Mouse (Mus musculus) kidney, adult 9 months (tissue): ENCODE results near the gene Hivep3.

Source experiments
- DNase-seq: peaks from one replicate; pipeline ENCODE4 v3.0.0; 2022

Hivep3 gene

DNA sequence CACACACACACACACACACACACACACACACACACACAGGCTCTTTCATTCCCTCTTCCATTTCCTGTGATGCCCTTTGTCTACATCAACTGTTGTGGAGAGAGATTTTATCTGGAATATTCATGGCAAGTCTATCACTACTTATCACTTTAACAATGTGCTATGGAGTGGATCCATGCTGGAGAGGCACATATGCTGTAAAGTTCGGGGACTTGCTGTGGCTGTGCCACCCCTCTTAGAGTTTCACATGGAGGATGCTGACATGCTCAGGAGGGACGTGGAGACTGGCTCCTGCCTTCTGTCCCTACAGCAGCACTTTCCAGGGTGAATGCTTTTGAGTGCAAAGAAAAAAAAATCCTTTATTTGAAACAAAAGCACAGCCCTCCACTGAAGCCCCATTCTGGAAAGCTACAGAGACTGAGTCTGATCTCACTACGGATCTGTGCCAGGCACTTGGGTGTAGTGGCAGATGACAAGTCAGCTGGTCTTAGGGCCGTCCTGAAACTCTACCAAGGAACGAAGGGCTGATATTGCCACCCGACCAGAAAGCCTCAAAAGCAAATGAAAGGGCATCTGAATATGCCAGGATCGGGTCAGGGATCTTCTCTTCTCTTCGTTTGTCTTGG, 143.1 kb downstream of the Hivep3 start:
- DNase-seq = no peak

DNA sequence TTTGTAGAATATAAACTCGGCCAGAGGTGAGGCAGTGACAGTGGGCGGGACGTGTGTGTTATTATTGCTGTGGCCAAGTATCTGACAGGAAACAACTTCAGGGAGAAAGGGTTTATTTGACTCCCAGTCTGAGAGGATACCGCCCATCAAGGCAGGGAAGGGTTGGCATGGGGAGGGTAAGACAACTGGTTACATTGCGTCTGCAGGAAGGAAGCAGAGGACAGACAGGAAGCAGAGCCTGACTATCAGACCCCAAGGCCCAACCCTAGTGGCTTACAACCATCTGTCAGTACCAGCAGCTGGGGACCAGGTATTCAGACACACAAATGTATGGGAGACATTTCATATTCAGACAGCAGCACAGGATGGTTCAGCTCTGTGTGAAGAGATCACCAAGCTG, 144.6 kb downstream of the Hivep3 start:
- no peak for DNase-seq

DNA sequence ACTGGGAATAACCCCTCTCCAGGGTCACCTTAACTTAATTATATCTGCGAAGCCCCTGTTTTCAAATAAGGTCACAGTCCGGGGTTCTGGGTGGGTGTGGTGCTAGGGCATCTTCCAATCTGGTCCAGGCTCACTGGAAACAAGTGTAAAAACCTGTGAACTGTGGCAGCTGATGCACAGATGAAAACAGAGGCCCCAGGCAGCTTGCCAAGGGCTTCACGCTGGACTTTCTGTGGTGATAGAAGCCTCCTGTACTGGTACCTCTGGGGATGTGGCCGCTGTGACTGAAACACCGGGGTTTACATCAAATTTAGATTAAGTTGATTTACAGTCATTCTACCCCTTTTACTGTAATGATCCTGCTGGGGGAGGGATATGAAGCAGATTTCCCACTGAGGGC, 146.1 kb downstream of the Hivep3 start:
- no peak for DNase-seq

DNA sequence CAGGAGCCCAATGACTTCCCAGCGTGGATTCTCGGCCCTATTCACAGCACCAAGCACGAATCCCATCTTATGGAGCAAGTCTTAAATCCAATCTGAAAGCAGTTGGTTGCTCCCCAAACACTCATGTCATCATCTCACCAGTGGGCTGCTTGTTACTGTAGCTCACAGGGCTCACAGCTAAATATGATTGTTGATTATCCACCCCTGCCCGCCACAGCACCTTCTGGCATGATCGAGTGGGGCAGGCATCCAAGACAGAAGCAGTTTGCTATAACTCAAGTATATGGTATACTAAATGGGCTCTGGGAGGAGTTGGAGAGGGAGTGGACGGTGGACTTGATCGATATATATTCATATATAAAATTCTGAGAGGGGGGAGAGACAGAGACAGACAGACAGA, 146.7 kb downstream of the Hivep3 start:
- DNase-seq = no peak

DNA sequence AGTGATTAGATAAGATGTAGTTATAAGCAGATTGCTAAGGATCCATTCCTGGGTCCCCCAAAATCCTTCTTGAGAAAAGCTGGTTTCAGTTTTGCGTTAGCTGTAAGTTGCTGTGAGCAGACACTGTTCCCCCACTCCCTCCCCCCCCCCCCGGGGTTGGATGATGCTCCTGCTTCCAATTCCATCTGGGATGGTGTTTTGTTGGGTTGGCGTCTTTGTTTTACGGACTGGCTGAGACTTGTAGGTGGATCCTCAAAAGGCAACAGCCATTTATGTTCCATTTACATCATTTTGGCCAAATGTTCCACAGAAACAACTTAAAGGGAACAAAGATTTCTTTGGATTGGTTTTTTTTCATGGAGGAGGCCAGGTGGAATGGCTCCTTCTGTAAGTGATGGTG, 147.7 kb downstream of the Hivep3 start:
- no peak for DNase-seq

DNA sequence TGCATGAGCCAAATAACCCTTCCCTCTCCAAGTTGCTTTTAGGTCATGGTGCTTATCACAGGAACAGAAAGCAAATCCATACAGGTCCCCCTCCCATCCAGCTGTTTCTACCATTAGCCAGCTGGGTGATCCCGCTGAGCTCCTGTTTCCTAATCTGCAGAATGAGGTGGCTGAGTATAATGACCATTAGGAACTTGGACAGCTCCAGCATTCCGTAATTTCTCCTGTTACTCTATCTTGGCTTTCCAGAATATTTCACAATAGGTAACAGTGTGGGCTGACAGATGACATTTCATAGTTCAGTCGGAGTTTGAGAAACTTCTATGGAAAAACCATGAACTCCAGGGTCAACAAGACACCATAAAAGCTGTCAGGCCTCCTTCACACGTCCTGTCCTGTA, 148.8 kb downstream of the Hivep3 start:
- no peak for DNase-seq

DNA sequence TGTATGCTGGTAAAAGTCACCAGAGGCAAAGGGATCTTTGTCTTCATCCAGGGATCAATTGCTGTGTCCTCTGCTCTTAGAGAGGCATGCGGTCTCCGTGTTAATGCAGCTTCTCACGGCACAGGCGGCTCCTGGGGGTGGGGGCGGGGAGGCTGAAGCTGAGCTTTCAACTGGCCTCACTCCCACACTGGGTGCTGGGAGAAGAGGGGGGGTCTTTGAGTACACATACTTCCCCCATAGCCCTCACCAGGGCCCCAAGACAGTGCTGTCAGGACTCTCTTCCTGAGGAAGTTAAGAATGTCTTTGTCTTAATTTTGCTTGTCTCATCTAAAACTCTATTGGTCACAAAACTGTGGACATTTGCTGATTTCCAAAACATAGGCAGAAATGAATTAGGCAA, 149.2 kb downstream of the Hivep3 start:
- no peak for DNase-seq

DNA sequence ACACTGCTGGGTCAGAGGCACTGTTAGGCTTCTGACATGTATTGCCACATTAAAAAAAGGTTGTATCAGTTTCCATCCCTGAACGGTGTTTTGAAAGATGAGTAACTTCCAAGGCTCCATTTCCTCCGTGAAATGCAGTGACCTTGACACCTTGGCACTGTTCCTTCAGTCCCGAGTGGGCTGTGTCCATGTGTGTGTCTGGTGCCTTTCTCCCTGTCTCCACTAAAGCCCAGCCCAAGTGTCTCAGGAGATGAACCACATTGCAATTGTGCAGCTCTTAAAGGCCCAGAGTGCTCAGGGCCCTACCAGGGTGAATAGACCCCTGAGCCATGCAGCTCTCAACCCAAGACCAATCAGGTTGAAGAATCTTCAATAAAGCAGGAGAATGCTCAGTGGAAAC, 153.0 kb downstream of the Hivep3 start:
- no peak for DNase-seq

DNA sequence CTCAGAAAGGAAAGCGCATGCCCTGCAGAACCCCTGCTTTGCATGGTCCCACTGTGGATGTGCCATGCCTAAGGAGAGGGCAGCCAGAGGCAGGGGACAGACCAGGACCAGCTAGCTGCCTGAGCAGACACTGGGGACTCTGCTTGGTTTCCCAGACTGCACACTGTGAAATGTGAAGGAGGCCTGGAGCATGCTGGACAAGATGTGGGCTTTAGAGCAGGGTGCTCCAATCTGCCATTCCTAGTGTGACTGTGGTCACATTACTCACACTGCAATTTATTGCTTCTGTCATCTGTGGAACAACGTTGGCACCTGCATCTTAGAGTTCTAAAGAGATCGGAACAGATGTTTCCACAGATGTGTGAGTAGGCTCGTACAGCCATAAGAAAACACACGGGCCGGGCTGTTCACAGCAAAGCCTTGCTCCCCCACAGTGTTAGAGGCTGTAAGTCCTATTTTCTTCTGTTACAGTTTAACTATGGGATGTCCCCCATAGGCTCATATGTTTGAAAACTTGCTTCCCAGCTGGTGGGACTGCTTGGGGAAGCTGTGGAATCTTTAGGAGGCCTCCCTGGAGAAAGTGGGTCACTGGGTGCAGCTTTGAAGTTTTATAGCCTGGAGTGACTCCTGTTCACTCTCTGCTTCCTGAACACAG, 154.1 kb downstream of the Hivep3 start:
- no peak for DNase-seq

DNA sequence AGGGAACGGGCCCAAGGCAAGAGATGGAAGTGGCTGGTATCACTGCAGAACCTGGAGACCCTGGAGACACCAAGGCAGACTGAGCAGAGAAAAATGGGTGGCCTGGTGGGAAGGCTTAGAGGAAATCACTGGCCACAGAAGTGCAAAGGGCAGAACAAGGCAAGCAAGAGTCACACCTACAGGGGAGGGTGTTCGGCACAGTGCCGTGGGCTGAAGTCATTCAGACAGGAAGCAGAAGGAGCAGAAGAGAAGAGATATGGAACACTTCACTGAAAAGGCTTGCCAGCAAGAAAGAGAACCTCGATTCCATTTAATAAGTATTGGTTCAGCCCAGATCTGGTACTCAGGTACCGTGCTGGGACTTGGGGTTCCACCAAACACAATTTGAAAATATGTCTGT, 156.2 kb downstream of the Hivep3 start:
- DNase-seq = no peak

DNA sequence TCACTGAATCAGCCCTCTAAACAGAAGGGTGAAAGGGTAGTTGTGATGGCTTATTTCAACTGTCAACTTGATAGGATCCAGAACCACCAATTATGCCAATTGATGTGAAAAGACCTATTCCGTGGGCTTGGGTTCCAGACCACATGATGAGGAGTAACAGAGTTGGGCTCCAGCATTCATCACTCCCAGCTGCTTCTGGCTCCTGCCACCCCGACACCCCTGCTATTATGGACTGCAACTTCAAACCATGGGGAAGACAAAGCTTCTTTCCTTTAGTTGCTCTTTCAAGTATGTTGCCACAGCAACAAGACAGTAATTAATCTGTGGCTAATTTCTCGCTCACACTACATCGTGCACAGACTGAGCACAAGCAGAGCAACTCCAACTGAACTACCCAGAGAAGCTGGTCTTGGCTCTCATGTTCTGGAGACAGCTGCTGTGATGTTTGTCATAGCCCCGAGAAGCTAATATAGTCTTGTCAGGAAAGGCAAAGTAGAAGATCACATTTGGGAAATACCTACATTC, 159.7 kb downstream of the Hivep3 start:
- DNase-seq = no peak

DNA sequence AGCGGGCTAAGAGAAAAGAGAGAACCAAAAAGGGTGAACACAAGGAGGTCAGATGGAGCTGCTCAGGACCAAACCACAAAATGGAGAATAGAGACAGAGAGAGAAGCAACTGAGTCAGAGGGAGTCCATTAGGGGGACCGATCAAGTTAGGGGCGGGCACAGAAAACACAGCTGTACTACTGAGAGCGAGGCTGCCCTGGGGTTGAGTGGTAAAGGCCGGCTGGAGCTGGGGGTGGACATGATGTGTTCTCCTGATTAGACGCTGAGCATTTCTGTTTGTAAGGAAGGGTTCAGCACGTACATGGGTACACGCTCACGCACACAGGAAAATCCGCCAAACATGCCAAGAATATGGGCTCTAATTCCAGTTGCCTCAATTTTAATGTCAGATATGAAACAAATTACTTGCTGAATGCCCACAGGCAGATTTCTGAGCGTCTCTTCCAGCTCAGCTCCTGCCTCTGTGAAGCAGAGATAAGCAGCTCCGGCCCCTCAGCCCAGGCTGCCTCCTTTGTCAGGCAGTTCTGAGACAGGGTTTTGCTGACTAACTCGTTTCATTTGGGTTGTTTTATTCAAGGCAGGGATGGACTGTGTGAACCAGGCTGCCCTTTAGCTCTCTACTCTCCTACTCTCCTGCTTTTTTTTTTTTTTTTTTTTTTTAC, 161.3 kb downstream of the Hivep3 start:
- DNase-seq = no peak

DNA sequence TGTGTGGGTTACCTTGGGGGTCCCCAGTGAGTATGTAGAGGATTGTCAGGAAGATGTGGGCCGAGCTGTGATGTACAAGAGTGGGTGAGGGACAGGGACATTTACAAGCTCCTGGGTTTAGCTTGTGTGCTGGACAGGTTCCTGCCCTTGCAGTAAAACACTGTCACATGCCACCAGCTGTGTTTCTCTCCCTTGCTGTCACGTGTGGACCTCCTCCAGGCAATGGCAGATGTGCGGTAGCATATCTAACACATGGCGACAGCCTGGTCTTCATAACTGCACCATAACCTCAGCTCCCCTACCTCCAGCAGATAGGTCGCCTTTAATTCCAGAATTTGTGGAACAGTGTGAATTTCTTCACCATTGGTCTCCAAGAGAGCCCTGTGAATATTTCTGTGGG, 161.9 kb downstream of the Hivep3 start:
- DNase-seq = no peak

DNA sequence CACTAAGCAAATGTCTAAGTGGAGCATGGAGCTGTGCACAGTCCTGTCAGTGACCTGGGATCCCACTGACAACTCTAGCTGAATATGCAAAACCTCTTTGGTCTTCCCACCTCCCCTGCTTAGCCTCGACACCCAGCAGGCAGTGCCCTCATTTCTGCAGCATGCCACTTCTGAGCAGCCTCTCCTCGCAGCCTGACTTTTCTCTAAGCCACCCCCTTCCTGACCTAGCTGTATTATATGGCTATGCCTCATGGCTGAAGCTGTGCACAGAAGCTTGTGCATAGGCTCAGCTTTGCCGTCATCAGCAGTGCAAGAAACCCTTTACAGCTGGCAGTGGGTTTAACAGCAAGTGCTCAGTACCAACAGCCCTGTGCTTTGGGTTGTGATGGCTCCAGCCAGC, 163.0 kb downstream of the Hivep3 start:
- DNase-seq = no peak

DNA sequence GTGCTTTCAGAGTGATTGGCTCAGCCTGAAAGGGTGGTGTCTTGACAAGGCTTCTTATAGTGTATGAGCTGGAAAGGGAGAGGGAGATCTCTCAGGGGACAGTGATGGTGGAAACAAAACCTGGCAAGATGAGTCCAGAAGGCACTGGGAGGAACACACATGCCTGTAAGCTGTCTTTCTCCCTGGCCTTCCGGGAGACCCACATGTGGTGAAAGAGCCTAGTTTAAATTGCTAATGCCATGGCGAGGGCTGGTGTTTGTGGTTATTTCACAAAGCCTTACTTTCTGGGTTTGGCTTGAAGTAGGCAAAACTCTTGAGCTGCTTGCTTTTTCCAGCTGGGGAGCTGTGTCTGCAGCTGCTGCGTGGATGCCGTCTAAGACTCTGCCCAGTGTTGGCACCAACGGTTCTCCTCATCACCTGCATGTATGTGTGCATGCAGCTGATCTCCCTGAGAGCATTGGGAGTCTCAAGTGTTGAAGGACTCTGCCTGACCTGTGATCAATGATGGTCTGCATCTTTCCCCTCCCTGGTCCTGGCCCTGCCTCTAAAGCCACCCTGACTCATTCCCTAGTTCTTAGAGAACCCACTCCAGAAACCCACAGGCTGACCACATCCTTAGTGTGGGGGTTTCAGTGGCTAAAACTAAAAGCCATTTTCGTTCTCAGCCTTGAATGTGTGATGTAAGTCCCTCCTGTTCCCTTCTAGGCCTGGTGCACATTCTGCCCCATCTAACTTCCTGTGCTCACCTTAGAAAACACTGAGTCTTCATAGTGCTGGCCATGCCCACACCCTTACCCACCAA, 163.7 kb downstream of the Hivep3 start:
- DNase-seq = no peak

DNA sequence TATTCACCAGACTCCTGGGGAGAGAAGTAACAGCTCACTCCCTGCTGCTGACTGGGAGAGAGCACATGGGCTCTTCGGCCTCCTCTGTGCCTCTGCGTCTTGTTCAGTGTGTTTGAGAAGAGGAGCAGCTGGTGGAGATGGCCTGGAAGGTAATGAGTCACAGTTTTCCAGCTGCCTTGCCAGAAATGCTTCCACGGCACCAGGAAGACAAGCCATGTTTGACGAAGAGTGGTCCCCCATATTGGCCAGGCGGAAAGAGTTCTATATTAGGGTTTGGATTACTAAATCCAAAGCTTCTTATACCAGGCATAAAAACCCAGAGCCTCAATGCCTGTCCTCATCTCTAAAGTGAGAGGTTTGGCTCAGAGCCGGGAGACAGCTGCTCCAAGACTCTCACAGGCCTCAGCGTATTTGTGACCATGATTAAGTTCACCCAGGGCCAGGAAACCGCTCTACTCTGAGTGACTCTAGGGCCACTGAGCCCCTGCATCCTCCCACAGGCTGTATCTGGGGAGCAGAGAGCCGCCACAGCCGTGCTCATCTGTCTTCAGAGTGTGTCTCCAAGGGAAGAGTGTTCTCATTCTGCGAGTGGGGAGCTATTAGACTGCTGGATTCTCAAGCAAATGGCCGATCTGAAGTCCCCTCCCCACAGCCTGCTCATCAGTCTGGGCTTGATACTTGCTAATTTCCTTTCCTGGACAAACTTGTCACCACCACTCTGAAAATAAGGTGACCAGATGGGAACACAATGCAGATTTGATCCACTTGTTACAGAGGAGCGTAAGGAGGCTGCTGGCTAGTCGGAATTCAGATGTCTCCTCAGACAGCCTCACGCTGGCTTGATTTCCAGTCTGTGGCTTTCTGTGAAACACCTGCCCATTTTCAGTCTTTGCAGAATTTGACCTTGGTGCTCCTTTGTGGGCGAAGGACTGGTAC, 168.2 kb downstream of the Hivep3 start:
- no peak for DNase-seq

DNA sequence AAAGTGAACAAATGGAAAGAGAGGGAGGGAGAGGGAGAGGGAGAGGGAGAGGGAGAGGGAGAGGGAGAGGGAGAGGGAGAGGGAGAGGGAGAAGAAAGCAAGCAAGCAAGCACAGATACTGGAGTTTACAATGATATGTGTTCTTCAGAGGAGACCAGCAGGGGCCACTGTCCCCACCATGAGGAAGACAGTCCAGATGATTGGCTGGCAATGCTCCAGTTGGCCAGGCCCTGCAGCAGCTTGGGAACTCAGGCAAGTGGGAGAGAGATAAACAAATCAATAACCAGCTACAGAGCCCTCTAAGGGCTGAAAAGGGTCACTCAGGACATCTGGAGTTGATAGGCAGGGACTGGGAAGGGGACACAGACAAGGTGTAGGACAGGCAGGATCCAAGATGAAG, 169.7 kb downstream of the Hivep3 start:
- DNase-seq = no peak

DNA sequence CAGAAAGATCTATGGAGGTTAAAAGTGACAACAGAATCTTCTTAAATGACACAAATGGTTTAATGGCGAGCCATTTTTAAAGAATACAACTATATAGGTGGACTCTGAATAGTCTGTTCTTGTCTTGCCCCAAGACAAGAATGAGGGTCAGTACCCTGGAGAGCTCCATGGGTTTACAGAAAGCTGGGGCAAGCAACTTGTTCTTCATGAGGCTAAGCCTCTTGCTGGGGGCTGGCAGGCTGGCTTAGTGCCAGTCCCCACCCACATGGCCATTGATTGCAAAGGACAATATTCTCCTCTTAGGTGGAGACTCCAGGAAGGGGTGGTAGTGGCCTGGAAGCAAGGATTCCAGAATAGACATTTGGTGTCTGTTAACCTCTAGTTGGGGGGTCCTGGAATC, 170.2 kb downstream of the Hivep3 start:
- no peak for DNase-seq

DNA sequence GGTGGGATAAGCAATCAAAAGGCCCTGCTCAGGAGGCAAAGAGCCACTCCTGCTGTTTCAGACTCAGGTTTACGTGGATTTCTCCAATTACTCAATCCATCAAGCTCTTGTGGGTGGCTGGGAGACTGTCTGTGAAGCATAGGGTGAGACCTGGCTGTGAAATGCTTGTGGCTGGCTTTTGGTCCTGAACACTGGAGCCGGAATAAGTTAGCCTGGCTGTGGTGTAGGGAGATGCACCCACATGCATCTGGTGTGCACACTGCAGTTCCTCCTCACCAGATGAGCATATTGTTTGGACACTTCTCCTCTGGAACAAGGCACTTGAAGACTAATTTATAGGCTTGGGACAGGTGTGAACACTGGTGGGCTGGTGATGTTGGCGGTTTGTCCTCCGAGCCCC, 170.7 kb downstream of the Hivep3 start:
- DNase-seq = no peak

DNA sequence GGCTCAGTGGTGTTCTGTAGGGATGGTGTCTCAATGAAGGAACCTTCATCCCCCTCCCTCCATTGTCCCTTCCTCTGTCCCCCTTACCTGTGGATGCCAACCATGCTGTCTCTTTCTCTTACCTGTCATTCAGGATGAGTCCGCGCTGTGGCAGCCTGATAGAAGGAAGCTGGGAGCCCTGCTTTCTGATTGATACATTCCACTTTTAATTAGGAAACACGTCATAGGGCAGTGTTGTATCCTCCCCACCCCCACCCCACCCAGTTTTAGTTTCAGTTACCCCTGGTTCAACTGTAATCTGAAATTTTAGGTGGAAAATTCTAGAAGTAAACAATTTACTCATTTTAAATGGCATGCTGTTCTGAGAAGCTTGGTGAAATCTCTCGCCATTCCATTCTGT, 173.5 kb downstream of the Hivep3 start:
- no peak for DNase-seq

DNA sequence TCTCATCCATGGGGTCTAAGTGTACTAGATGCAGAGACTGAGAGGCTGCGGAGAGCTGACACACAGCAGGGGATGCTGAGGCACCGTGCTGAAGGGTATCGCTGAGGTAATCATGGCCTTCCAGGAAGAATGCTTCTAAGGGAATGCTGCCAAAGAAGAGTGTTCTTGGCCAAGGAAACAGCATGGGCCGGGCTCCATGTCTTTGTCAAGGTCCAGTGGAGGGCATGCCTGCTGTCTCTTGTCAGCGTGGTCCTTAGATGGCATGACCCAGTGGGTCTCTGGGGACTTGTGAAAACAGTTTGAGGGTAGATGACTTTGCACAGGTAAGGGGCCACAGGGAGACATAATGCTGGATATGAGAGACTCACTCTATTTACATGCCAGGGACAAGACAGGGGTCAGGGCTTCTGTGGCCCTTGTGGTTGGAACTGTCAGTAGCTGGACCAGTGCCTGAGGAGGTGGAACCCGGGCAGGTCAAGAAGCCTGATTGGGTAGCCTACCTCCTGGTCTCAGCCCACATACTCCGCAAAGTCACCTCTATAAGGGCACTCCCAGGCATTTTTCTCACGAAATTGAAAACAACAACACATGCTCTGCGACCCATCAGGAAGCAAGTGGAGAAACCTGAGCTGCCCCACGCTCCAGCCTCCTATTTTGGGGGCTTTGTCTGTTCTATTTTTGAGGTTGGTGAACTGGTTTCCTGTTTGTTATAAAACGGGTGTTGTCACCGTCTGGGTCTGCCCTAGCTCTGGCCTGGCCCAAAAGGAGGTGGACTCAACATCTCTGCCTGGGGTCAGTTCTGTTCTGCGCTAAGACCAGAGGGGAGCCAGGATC, 177.7 kb downstream of the Hivep3 start:
- peak; percentile 39 for DNase-seq
